Mouse (Mus musculus) cerebellum, adult 2 months (tissue): ENCODE data around the gene Cdc25a. TPM values are rescaled to one million over a fixed set of nuclear protein-coding genes. Genes with fewer than 3 reads are reported as not detected.

ENCODE experiments used
- DNase-seq, 2 experiments: peaks; one replicate each; pipeline ENCODE4 v3.0.0; 2021
- H3K27ac ChIP-seq: fragments of 200-500 bp; 2 replicates; pipeline ENCODE4 v1.5.1; 2012; ENCODE audit warnings: low read length, control low read depth, inconsistent platforms; ENCODE audit not compliant: insufficient read depth
- H3K27me3 ChIP-seq: fragments of 200-500 bp; 2 replicates; pipeline ENCODE4 v1.6.1; 2012; ENCODE audit warnings: inconsistent platforms, mild to moderate bottlenecking, low read length, moderate library complexity; ENCODE audit not compliant: control insufficient read depth, insufficient read depth
- H3K4me1 ChIP-seq: fragments of 200-500 bp; 2 replicates; pipeline ENCODE4 v1.6.1; 2011; ENCODE audit warnings: low read length; ENCODE audit not compliant: control insufficient read depth, insufficient read depth
- H3K4me3 ChIP-seq: fragments of 200-500 bp; replicated peaks from 2 replicates; pipeline ENCODE3; 2011; ENCODE audit warnings: mild to moderate bottlenecking, low read depth, low read length, control low read depth; ENCODE audit not compliant: insufficient read depth
- CTCF ChIP-seq: fragments of 200-500 bp; IDR thresholded peaks from 2 replicates; pipeline ENCODE4 v1.5.1; 2011; ENCODE audit warnings: low read depth, mild to moderate bottlenecking, control low read depth, low read length, moderate library complexity, borderline replicate concordance; ENCODE audit not compliant: insufficient read depth
- POLR2A ChIP-seq: fragments of 200-500 bp; IDR thresholded peaks from 2 replicates; pipeline ENCODE4 v1.6.1; 2011; ENCODE audit warnings: low read length, control low read depth, borderline replicate concordance; ENCODE audit not compliant: insufficient read depth
- WGBS: fragments of 180-500 bp; shearing (Covaris S2); methylation state at CpG from one replicate; pipeline ENCODE4 v1.1.7; 2018; 5-methylcytosine and 5-hydroxymethylcytosine counted together
- polyA plus RNA-seq: library from polyadenylated mRNA; depleted of rRNA; stranded (reverse); fragments of >200 nt; gene quantifications from 2 replicates; pipeline ENCODE4 v1.2.3, GENCODE M21; 2012

Gene Cdc25a
- polyA plus RNA-seq, 1 experiment, result 9.2 TPM

DNA sequence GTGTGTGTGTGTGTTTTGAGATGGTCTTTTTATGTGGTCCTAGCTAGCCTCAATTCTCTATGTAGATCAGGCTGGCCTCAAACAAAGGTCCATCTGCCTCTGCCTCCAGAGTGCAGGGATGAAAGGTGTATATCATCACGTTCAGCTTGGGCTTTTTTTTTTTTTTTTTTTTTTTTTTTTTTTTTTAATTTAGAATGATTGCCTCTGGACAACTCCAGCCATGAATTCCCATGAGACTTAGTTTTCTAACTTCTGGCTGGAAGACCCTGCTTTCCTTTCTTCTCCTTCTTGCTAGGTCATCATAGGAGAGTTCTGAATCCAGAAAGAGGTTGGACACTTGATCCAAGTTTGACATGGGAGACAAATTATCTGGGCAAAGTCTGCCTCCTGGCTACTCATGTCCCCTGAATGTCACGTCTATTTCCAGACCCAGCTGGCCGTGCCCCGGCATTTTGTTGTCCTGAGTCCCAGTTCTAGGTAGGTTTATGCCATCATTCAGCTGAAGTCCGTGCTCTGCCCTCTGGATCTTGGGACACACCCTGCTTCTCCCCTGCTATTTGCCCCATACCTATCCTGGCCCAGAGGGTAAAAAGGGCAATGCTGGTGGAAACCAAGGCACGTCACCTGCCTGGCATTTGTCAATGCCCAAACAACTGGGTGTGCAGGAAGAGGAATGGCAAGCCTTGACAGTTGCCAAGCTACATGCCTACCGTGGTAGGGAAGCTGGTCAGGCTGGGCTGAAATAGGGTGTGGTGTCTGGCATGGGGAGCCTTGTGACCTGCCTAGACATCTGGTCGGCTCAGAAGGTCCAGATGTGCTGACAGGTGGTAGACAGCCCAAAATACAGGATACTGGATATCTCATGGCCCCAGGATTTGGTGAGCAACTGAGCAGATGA lies 21.1 kb downstream of the Cdc25a start:
- peaks cover 14% of the 10 kb centered on the region for H3K4me1 ChIP-seq
- H3K27ac ChIP-seq, result no peak overlapping the region
- DNase-seq, result peak in 1 of 2 experiments; percentile 28
- 77% methylated on average over 8 of the region's 8 CpGs for WGBS
- TF ChIP-seq CTCF (no peak), POLR2A (no peak)
- no peak overlapping the region for H3K4me3 ChIP-seq
- H3K27me3 ChIP-seq, result no peaks in the 10 kb centered on the region

DNA sequence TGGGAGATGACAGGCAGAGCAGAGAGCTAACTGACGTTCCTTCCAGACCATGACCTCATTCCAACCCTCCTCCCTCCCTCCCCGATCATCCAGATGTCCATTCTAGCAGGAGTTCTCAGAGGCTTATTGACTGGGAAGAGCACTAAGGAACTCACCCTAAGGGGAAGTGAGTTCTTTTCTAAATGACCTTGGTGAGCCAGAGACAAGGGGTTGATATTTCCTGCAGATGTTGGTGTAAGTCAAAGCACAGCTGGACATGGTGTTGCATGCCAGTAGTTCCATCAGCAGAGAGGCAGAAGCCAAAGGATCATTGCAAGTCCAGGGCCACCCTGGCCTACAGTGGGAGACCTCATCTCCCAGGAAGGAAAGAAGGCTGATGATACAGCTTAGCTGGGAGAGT lies 22.6 kb downstream of the Cdc25a start:
- no peaks in the 10 kb centered on the region for H3K27me3 ChIP-seq
- H3K4me1 ChIP-seq, result peaks cover 1% of the 10 kb centered on the region; the same call in 1 of the 2 replicates
- WGBS, result 38% methylated on average over 2 of the region's 2 CpGs
- DNase-seq, result no peak
- H3K4me3 ChIP-seq, result no peak overlapping the region
- TF ChIP-seq POLR2A (no peak), CTCF (no peak)
- no peak overlapping the region for H3K27ac ChIP-seq

DNA sequence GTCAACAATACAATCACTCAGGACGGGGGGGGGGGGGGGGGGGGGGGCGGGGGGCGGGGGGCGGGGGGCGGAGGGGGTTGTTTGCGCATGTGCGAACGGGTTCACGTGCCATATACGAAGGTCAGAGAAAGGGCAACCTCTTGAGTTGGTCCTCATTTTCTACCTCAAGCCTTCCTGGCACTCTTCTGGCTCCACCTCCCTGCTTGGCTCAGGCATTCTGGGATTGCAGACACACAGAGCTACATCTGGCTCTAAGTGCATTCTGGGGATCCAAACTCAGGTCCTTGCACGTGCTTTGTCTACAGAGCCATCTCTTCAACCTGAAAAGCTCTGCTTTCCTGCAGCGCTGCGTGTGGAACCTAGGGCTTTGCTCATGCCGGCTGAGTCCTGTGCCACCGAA lies 24.0 kb downstream of the Cdc25a start:
- DNase-seq, result no peak
- no peak overlapping the region for H3K4me3 ChIP-seq
- WGBS, result 70% methylated on average over 13 of the region's 15 CpGs
- H3K27me3 ChIP-seq, result no peaks in the 10 kb centered on the region
- no peak overlapping the region for H3K27ac ChIP-seq
- no peaks in the 10 kb centered on the region for H3K4me1 ChIP-seq
- no peak for TF ChIP-seq POLR2A
- no peak for TF ChIP-seq CTCF

DNA sequence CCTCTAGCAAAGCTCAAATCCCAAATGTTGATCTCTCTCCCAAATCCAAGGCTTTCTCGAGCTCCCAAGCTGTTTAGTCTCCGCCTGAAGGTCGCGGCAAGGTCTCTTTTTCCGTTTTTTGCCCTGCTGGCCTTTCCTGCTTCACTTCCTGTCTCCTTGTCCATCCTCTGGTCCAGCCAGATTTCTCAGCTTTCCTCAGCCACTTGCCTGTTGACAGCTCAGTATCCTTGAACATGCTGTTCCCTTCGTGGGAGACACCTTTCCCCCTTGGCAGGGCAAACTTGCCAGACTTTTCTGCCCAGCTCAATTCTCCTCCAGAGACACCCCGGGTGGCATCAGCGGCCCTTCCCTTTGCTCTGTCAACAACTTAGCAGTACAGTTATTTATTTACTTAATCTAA lies 24.4 kb downstream of the Cdc25a start:
- TF ChIP-seq CTCF, result no peak
- no peak for TF ChIP-seq POLR2A

DNA sequence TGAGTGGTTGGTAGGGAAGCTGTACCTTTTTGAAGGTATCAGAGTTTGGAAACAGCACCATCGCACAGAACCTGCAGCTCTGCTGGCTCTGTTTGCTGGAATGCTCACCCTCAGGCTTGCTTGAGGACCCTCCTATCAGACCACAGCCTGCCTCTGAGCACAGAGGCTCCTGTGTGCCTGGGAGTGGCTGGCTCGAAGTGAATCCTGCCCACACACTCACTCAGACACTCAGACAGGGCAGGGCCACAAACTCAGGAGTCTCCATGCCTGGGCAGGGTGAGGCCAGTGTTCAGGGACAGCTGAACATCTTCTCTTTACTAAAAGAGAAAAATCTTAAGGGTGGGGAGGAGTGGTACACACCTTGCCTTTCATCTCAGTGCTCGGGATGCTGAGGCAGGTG lies 25.2 kb downstream of the Cdc25a start:
- no peaks in the 10 kb centered on the region for H3K27me3 ChIP-seq
- H3K4me1 ChIP-seq, result no peaks in the 10 kb centered on the region
- WGBS, result 84% methylated on average over 3 of the region's 3 CpGs
- H3K4me3 ChIP-seq, result no peak overlapping the region
- TF ChIP-seq CTCF (no peak), POLR2A (no peak)
- DNase-seq, result no peak
- no peak overlapping the region for H3K27ac ChIP-seq

More for the DNA sequence above, 24.4 kb downstream of the Cdc25a start:
- 66% methylated on average over 8 of the region's 8 CpGs for WGBS
- H3K4me3 ChIP-seq, result no peak overlapping the region
- no peak for DNase-seq
- no peak overlapping the region for H3K27ac ChIP-seq
- no peaks in the 10 kb centered on the region for H3K27me3 ChIP-seq
- no peaks in the 10 kb centered on the region for H3K4me1 ChIP-seq

DNA sequence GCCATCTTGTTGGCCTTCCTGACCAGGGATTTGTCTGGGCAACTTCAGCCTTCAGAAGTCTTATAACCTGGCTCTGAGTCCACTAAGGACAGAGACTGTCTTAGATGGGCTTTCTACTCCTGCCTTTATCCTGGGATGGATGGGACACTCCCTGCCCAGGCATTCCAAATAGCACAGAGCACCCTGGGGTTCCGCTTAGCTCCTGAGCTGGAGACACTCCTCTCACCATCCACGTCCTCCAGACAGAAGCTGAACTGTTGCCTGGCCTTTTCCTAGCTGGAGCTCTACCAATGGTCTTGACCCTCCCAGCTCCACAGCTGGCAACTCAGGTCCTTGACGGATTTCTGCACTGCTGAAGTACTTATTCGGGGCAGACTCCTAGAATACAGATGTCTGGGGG lies 26.9 kb downstream of the Cdc25a start:
- no peak overlapping the region for H3K4me3 ChIP-seq
- WGBS, result 58% methylated on average over 4 of the region's 4 CpGs
- H3K27ac ChIP-seq, result no peak overlapping the region
- no peak for DNase-seq
- no peak for TF ChIP-seq CTCF
- TF ChIP-seq POLR2A, result no peak
- H3K4me1 ChIP-seq, result no peaks in the 10 kb centered on the region
- H3K27me3 ChIP-seq, result no peaks in the 10 kb centered on the region

DNA sequence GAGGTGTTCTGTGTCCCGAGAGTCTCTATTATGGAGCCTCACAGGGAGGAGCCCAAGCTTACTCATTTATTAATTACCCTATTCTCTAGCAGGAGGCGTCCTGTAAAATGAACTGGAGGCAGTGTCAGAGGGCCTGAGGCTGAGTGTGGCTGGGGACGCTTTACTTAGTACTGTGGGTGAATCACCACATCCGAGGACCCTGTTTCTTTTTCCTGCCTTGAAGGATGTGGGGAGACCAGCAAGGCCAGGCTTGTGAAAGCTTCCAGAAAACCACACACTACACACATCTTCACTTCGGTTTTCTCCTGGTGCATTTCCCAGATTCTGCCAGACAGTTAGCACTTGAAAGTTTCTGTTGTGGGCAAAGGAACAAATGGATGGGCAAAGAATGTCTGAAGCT lies 27.4 kb downstream of the Cdc25a start:
- TF ChIP-seq CTCF (no peak), POLR2A (no peak)
- no peaks in the 10 kb centered on the region for H3K4me1 ChIP-seq
- no peak overlapping the region for H3K4me3 ChIP-seq
- WGBS, result 72% methylated on average over 5 of the region's 5 CpGs
- H3K27me3 ChIP-seq, result no peaks in the 10 kb centered on the region
- DNase-seq, result no peak
- no peak overlapping the region for H3K27ac ChIP-seq

DNA sequence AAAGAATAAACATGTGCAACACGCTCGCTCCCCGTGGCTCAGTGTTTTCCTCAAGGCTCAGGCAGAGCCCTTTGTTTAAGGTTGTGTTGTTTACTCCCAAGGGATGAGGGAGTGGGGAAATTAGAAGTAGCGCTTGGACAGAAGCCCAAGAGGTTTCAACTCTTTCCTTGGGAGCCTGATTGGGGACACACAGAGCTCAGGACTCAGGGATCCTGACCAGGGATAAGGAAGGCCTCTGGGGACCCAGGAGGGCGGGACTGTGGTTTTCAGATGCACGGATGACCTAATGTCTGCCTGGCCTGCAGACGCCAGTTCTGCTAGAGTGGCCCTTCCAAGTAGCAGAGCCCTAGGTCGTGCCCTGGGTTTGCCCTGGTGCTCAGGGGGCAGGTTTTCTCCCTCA lies 31.9 kb downstream of the Cdc25a start:
- no peak overlapping the region for H3K4me3 ChIP-seq
- no peaks in the 10 kb centered on the region for H3K27me3 ChIP-seq
- no peak for TF ChIP-seq POLR2A
- TF ChIP-seq CTCF, result no peak
- H3K27ac ChIP-seq, result no peak overlapping the region
- WGBS, result 55% methylated on average over 8 of the region's 8 CpGs
- no peak for DNase-seq
- peaks cover 3% of the 10 kb centered on the region; the same call in 1 of the 2 replicates for H3K4me1 ChIP-seq

DNA sequence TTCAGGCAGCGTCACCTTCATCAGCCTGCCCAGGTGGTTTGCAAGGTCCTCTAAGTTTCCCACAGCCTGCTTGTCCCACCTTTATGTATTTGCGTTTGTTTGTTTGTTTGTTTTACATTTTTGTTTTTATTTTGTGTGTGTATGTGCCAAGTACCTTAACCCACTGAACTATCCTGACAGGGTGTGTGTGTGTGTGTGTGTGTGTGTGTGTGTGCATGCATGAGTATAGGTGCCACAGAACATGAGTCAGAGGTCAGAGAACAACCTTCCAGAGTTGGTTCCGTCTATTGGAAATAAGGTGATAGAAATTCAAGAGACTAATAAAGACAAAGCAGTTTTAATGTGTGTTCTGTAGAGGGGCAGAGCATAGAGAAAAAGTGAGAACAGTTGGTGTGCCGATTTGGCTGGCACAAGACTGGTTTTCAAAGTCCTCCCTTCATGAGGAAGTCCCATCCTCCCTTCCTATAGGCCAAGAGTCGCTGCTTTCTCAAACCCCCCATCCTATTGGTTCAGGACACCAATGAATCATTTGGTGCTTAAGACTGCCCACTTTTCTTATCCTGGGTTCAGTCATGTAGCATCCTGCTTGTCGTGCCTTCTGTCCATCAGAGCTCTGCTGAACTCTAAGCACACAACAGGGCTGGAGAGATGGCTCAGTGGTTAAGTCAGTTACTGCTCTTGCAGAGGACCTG lies 32.5 kb downstream of the Cdc25a start:
- DNase-seq, result no peak

More for the DNA sequence above, 32.5 kb downstream of the Cdc25a start:
- no peak overlapping the region for H3K27ac ChIP-seq
- 69% methylated on average over 6 of the region's 6 CpGs for WGBS
- H3K4me1 ChIP-seq, result peaks cover 3% of the 10 kb centered on the region; the same call in 1 of the 2 replicates
- no peak overlapping the region for H3K4me3 ChIP-seq
- H3K27me3 ChIP-seq, result no peaks in the 10 kb centered on the region
- TF ChIP-seq CTCF (no peak), POLR2A (no peak)
